Mouse (Mus musculus) heart, adult 2 months (tissue): ENCODE measurements around the gene Sema4a. TPM values are rescaled to one million over a fixed set of nuclear protein-coding genes. Genes with fewer than 3 reads are reported as not detected.

ENCODE experiments used
- DNase-seq, 2 experiments: peaks; one replicate each; pipeline ENCODE4 v3.0.0; 2021
- H3K27ac ChIP-seq: fragments of 200-600 bp; 2 replicates; pipeline ENCODE4 v1.8.1; 2022
- H3K27me3 ChIP-seq: fragments of 200-500 bp; 2 replicates; pipeline ENCODE4 v1.6.1; 2012; ENCODE audit warnings: mild to moderate bottlenecking, low read length, inconsistent platforms, mixed read lengths; ENCODE audit not compliant: control insufficient read depth, insufficient read depth
- H3K36me3 ChIP-seq: fragments of 200-500 bp; 2 replicates; pipeline ENCODE4 v1.6.1; 2012; ENCODE audit warnings: low read length, inconsistent platforms; ENCODE audit not compliant: control insufficient read depth, insufficient read depth
- H3K4me1 ChIP-seq: fragments of 200-500 bp; 2 replicates; pipeline ENCODE4 v1.6.1; 2011; ENCODE audit warnings: low read length; ENCODE audit not compliant: control insufficient read depth, insufficient read depth
- H3K4me3 ChIP-seq: fragments of 200-600 bp; 2 replicates; pipeline ENCODE4 v1.8.1; 2022
- H3K79me2 ChIP-seq: fragments of 200-500 bp; replicated peaks from 2 replicates; pipeline ENCODE4 v1.6.1; 2012; ENCODE audit warnings: mild to moderate bottlenecking, inconsistent platforms, low read length, moderate library complexity, mixed read lengths; ENCODE audit not compliant: control insufficient read depth, insufficient read depth
- H3K9ac ChIP-seq: fragments of 200-500 bp; 2 replicates; pipeline ENCODE4 v1.6.1; 2012; ENCODE audit warnings: low read depth, mild to moderate bottlenecking, control low read depth, inconsistent platforms, low read length, mixed read lengths
- CTCF ChIP-seq: fragments of 200-600 bp; IDR thresholded peaks from 2 replicates; pipeline ENCODE4 v1.8.1; 2022; ENCODE audit warnings: antibody characterized with exemption, mild to moderate bottlenecking, moderate library complexity
- EP300 ChIP-seq: fragments of 200-500 bp; IDR thresholded peaks from 2 replicates; pipeline ENCODE4 v1.6.1; 2011; ENCODE audit warnings: low read depth, low read length, control low read depth; ENCODE audit not compliant: insufficient read depth
- POLR2A ChIP-seq: fragments of 200-500 bp; IDR thresholded peaks from 2 replicates; pipeline ENCODE4 v1.6.1; 2011; ENCODE audit warnings: mild to moderate bottlenecking, low read depth, low read length, control low read depth; ENCODE audit not compliant: insufficient read depth
- WGBS: fragments of 180-500 bp; shearing (Covaris S2); methylation state at CpG from one replicate; pipeline ENCODE4 v1.1.7; 2018; 5-methylcytosine and 5-hydroxymethylcytosine counted together
- intact Hi-C: fragments of 180-260 bp; cut with DNase I; formaldehyde crosslinking; loops from one replicate; pipeline ENCODE4 v1.15.1; 2025
- polyA plus RNA-seq: library from polyadenylated mRNA; depleted of rRNA; stranded (reverse); fragments of >200 nt; gene quantifications from 2 replicates; pipeline ENCODE4 v1.2.3, GENCODE M21; 2012
- total RNA-seq, 2 experiments: library from RNA; stranded (reverse); gene quantifications; 2 replicates each; pipeline ENCODE4 v1.2.3; 2021

Sema4a gene
- total and polyA plus RNA-seq, 3 experiments, result 3.2 to 9.5 (median 3.3) TPM

DNA sequence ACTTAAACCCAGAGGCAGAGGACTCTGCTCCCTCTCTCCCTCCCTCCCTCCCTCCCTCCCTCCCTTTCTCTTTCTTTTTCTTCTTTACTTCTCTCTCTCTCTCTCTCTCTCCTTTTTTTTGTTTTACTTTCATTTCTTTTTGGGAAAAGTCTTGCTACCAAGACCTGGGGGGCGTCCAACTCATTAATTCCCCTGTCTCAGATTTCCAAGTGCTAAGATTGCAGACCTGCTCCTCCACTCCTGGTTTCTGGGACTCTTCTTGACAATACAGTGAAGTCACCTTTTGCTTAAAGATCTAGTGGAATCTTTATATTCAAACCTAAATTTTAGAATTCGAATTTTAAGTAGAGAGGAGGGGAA lies 35.7 kb downstream of the Sema4a start:
- Histone ChIP-seq H3K27me3 (no peaks in the 10 kb centered on the region), H3K27ac (peak overlapping the region; percentile 38; the same call in 1 of the 2 replicates), H3K4me1 (peaks cover 2% of the 10 kb centered on the region), H3K36me3 (peaks cover 2% of the 10 kb centered on the region), H3K79me2 (peaks cover 1% of the 10 kb centered on the region; the same call in 1 of the 2 replicates), H3K4me3 (peak overlapping the region; percentile 92), H3K9ac (no peak overlapping the region)
- intact Hi-C loops, result no loop called here
- DNase-seq, result no peak
- WGBS, result 12% methylated on average over 2 of the region's 2 CpGs
- TF ChIP-seq POLR2A (no peak), CTCF (no peak), EP300 (no peak)

DNA sequence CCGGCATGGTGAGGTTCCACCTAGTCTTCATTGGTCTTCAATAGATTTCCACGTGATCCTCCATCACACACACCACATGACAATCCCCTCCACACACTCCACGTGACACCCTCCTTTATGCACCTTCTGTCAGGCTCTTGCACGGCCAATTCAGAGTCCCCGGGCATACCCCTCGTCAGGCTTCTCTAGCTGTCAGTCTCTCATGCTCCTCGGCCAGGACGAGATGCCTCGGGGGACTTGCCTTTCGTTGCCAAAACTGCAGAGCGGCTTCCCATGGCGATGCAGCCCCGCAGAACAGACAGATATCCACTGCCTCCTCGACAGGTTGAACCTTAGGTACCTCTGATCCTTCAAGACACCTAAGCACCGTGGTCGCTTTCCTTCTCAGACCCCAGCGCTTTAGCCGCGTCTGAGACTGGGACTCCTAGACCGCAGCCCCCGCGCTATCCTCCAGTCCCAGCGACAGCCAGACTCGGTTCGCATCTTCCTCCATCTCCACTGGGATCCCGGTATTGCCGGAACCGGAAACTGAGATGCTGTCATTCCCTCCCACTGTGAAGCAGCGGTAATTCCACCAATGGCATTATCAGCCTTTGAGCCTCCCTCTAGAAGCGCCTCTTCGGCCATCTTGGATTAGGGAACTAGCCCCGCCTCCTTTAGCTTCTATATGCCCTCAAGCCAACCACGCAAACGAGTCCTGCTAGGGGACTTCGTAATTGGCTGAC lies 36.2 kb downstream of the Sema4a start, which contains the start of gene Slc25a44:
Gene Slc25a44 (minus strand): TSS at position 535 of the 725 bp plus-strand sequence.
- peaks cover 2% of the 10 kb centered on the region; the same call in 1 of the 2 replicates for H3K79me2 ChIP-seq
- peak within 1 kb of the TSS; percentile 72 for H3K27ac ChIP-seq
- WGBS, result under 1% methylated on average over 35 of the region's 35 CpGs
- H3K4me1 ChIP-seq, result peaks cover 2% of the 10 kb centered on the region
- H3K27me3 ChIP-seq, result no peaks in the 10 kb centered on the region
- intact Hi-C loops, result loop anchor here (1.0 kb wide), 1 partner anchor 13 kb away; no protein-coding TSS in a partner anchor
- H3K9ac ChIP-seq, result peak within 1 kb of the TSS; percentile 64
- H3K36me3 ChIP-seq, result peaks cover 2% of the 10 kb centered on the region
- peak within 1 kb of the TSS; percentile 92 for H3K4me3 ChIP-seq
- DNase-seq, result peak; percentile 95 to 96
- no peak for TF ChIP-seq CTCF
- TF ChIP-seq POLR2A, result peak; percentile 96
- 0 out of 2 replicates have a peak, but pooled peaks have one; percentile 56 for TF ChIP-seq EP300

DNA sequence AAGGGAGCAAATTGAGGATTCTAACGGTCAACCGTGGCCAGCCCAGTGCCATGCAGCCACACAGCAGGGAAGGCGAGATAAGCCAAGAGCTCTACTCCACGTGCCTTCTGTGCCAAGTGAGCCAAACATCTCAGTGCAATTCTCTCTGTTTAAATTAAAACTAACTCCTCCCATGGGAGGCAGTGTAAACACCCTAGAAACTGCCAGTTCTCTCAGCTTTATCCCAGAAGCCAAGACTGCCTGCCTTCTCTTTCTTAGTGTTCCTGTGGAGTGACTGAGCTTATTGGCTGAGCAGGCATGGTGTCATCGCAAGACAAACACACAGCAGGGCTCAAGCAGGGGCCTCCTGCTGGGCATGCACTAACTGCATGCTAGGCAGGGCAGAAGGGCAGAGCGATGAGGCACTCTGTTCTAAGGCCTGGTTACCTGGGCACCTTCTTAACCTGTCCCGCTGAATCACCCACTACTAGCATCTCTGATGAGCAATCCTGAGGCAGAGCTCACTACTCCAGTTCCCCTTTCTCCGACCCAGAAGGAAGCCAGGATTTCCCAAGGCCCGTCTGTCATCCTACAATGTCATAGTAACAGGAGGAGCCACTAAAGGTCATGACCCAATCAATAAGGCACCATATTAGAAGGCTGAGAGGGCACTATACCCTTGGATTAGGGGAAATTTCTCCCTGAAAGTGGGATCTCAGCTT lies 38.8 kb downstream of the Sema4a start:
- WGBS, result 43% methylated on average over 9 of the region's 9 CpGs
- H3K4me1 ChIP-seq, result peaks cover 2% of the 10 kb centered on the region
- no peak overlapping the region for H3K9ac ChIP-seq
- H3K4me3 ChIP-seq, result no peak overlapping the region
- peaks cover 4% of the 10 kb centered on the region; the same call in 1 of the 2 replicates for H3K79me2 ChIP-seq
- TF ChIP-seq POLR2A (no peak), EP300 (no peak), CTCF (no peak)
- H3K27ac ChIP-seq, result no peak overlapping the region
- intact Hi-C loops, result no loop called here
- no peaks in the 10 kb centered on the region for H3K27me3 ChIP-seq
- DNase-seq, result no peak
- peaks cover 2% of the 10 kb centered on the region for H3K36me3 ChIP-seq

DNA sequence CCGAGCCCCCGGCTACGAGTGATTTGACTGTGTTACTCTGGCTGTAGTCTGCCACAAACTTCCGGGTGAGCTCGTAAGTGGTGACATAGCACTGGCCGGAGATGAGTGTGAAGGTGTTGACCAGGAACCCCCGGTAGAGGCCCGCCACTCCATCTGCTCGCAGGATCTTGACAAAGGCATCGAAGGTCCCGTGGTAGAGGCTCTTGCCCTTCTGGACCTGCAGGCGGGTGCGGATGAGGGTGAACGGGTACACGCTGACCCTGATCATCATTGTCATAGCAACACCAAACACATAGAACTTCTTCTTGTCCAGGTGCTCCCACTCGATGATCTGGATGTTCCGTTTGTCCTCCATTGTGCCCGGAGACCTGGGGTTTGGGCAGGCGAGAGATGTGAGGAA lies 40.2 kb downstream of the Sema4a start:
- Histone ChIP-seq H3K9ac (no peak overlapping the region), H3K4me1 (peaks cover 2% of the 10 kb centered on the region), H3K4me3 (no peak overlapping the region), H3K36me3 (peaks cover 2% of the 10 kb centered on the region), H3K79me2 (peaks cover 4% of the 10 kb centered on the region; the same call in 1 of the 2 replicates), H3K27ac (no peak overlapping the region), H3K27me3 (no peaks in the 10 kb centered on the region)
- WGBS, result 90% methylated on average over 19 of the region's 19 CpGs
- TF ChIP-seq POLR2A (no peak), CTCF (no peak), EP300 (no peak)
- no peak for DNase-seq
- intact Hi-C loops, result no loop called here

DNA sequence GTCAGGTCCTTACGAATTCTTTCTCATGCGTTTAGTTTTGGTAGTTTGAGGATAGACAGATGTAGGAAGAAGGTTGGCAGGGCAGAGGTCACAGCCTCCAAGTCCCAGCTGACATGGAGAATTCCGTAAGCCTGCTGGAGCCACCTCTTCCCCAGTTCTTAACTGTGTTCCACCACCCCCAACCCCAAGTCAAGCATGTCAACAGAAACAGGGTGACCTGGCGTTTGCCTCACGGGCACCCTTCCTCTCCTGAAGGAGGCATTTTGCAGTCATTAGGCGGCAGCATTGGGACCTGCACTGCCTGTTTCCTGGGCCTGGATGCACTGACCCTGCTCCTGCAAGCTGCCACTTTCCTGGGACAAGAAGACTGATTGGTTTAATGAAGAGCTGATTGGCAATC lies 43.0 kb downstream of the Sema4a start:
- Histone ChIP-seq H3K4me3 (no peak overlapping the region), H3K4me1 (no peaks in the 10 kb centered on the region), H3K27me3 (no peaks in the 10 kb centered on the region), H3K36me3 (no peaks in the 10 kb centered on the region), H3K27ac (no peak overlapping the region), H3K79me2 (peaks cover 4% of the 10 kb centered on the region; the same call in 1 of the 2 replicates), H3K9ac (no peak overlapping the region)
- TF ChIP-seq CTCF, result no peak
- TF ChIP-seq EP300, result no peak
- no peak for TF ChIP-seq POLR2A
- DNase-seq, result no peak
- 86% methylated on average over 6 of the region's 6 CpGs for WGBS
- intact Hi-C loops, result no loop called here

DNA sequence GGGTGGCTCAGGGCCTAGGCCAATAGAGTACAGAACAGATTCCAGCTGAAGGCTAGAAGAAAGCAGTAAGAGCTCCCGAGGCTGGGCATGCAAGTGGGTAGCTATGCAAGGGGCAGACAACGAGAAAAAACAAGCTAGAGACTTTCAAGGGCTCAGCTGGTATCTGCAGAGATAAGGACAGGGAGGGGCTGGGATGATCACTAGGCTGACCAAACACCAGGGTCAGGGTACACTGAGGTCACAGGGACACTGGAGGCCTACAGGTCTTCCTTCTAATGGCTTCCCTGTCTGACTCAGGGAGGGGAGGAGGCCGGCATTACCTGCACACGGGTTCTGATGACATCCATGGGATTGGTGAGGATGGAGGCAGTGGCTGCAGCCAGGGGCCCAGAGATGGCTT lies 45.3 kb downstream of the Sema4a start:
- Histone ChIP-seq H3K4me3 (no peak overlapping the region), H3K79me2 (peaks cover 4% of the 10 kb centered on the region; the same call in 1 of the 2 replicates), H3K36me3 (no peaks in the 10 kb centered on the region), H3K27me3 (no peaks in the 10 kb centered on the region), H3K9ac (no peak overlapping the region), H3K4me1 (no peaks in the 10 kb centered on the region), H3K27ac (no peak overlapping the region)
- WGBS, result 55% methylated on average over 4 of the region's 4 CpGs
- intact Hi-C loops, result no loop called here
- no peak for DNase-seq
- TF ChIP-seq EP300 (no peak), CTCF (no peak), POLR2A (no peak)
